Mouse (Mus musculus): ENCODE measurements at regions not wholly inside any gene's neighbourhood (a gene's known extent, or its start where the extent isn't known, plus 50 kb on each side); places are given as distances from the start of the nearest gene placed in this dataset.

- TF ChIP-seq GATA4 (IDR thresholded peaks at IDR 0.05; ENCODE audit: insufficient replicate concordance, low read length) = no peak
Observed at GRCm38 (mm10) chr13:107573499-107574355, 470.5 kb upstream of the Smim15 start.

DNA sequence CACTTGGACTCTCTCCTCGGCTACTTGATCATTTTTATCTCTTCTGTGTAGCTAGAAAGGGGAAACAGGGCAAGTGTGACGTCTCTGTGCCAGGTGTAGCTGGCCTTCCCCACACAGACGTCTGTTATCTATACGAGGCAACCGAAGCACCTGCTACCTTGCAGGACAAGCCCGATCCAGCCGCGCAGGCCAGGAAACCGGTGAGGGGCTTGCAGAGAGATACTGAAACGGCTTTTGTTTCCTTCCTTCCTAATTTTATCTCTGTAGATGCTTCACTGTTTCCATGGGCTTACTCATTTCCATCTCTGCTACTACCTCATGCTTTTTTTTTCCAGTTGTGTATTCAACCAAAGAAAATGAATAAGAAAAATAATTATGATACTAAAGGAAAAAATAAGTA, 472.7 kb upstream of the Smim15 start:
- TF ChIP-seq GATA4 (IDR thresholded peaks at IDR 0.05; ENCODE audit: insufficient replicate concordance, low read length) = peak; percentile 38; the same call in 1 of the 2 replicates

DNA sequence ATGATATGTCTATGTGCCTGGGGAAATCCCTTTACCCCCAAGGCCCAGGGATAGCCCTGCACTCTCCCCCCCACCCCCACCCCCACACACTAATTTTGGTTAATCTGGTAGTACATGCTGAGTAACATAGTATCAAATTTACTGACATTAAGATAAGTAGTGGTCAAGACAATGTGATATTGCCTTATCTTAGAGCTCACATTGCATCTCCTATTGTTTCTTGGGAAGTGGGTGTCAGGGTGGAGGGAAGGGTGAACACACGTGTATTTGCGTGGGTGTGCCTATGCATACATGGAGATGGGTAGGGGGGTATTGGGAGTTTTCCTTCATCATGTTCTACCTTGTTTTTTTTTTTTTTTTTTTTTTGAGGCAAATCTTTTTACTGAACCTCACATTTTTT, 474.8 kb upstream of the Smim15 start:
- TF ChIP-seq GATA4 (IDR thresholded peaks at IDR 0.05; ENCODE audit: insufficient replicate concordance, low read length) = no peak

DNA sequence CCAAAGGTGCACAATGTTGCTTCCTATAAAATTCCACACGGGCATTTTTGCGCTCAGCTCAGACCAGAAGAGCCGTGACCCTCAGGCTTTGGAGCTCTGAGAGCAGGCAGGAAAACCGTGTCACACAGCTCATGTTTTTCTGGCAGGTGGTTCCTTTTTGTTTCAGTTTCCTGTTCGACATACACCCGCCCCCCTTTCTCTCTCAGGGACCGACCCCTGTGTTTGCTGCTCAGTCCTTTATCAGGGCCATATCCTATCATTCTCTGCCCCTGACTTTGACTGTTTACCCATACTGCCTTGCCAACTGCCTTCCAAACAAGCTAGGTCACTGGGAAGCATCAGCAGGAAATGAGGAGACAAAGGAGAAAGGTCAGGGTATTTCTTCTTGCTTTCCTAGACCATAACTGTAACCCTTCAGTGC, 475.5 kb upstream of the Smim15 start:
- TF ChIP-seq GATA4 (IDR thresholded peaks at IDR 0.05; ENCODE audit: insufficient replicate concordance, low read length) = peak; percentile 96

- TF ChIP-seq GATA4 (IDR thresholded peaks at IDR 0.05; ENCODE audit: insufficient replicate concordance, low read length) = no peak
Observed at GRCm38 (mm10) chr13:107562463-107562862, 481.8 kb upstream of the Smim15 start.

DNA sequence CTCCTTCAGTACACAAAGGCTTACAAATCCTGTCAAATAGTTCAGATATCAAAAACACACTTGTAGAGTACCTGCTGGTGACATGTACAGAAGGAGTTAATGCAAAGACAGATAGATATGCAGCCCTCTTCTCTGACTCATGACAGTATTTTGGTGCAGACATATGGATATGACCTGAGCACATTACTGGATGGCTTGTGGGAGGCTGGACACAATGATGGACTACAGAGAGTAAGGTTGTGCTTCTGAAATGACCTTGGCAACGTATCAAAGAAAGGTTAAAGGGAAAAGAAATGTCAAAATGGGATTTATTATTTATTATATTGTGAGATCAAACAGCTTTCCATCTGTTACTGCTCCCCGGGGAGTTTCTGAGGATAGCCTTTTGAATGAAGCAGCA, 482.7 kb upstream of the Smim15 start:
- no peak for TF ChIP-seq GATA4 (IDR thresholded peaks at IDR 0.05; ENCODE audit: insufficient replicate concordance, low read length)

DNA sequence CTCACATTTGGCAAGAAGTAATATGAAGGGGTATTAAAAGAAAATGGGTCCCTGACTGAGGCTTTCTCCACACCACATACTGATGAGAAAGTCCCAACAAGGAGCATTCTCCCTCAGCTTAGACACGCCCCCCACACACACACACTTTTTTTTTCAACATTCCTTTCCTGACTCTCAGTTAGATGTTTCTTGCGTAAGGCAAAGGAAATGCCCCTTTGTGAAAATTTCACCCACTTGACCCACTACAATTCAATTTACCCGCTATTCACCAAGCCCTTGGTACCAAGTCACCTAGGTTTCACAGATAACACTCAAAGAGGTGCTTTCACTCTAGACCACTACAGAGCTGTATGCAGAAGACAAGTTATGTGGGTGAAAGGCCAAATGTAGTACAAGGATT, 488.3 kb upstream of the Smim15 start:
- no peak for TF ChIP-seq GATA4 (IDR thresholded peaks at IDR 0.05; ENCODE audit: insufficient replicate concordance, low read length)

DNA sequence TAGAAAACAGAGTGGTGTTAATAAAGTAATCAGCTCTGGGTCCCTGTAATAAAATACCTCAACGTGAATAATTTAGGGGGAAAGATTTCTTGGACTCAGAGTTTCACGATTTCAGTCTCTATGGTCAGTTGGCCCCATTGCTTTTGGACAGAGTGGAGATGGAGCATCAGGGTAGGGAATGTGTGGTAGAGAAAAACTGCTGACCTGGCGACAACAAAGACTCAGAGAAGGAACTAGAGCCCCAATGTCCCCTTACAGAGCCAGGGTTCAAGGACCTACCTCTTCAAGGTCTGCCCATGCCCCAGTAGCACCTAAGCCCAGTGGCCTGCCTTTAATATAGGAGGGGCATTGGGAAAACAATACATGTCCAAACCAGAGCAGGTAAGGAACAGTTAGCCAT, 490.2 kb upstream of the Smim15 start:
- TF ChIP-seq GATA4 (IDR thresholded peaks at IDR 0.05; ENCODE audit: insufficient replicate concordance, low read length) = no peak

GRCm38 (mm10) chr13:107552165-107552564, 492.1 kb upstream of the Smim15 start:
- TF ChIP-seq GATA4 (IDR thresholded peaks at IDR 0.05; ENCODE audit: insufficient replicate concordance, low read length) = no peak

- no peak for TF ChIP-seq GATA4 (IDR thresholded peaks at IDR 0.05; ENCODE audit: insufficient replicate concordance, low read length)
Observed at GRCm38 (mm10) chr13:107547073-107547472, 497.2 kb upstream of the Smim15 start.

DNA sequence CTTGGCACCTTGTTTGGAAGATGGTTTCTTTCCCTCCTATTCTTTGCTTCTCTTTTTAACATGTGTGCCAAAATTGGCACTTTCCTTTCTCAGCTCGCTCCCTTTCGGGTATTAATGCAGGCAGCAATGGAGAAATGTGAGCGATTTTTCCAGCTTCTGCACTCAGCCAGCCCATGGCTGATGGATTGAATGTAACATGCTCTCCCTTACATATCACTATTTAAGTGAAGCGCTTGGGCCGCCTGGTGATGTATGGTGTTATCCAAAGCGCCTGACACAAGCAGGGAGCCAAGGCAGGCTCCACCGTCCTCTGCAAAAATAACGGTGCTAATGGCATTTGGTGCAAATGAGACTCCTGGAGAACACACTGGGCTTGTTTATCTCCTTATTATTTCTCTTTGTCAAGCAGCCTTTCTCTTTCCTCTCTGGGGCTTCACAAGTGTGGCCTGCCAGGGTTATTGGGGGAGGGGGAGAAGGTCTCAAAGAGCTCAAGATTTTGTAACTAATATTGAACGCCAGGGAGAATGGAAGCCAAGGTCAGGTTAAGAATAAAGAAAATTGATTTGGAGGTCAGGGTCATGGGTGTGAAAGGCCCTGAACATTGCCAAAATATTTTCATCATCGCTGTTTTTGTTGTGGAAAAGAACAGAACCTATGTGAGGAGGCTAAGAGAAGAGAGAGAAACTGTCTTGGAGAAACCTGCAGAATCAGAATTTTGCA, 497.9 kb upstream of the Smim15 start:
- TF ChIP-seq GATA4 (IDR thresholded peaks at IDR 0.05; ENCODE audit: insufficient replicate concordance, low read length) = no peak

- no peak for TF ChIP-seq GATA4 (IDR thresholded peaks at IDR 0.05; ENCODE audit: insufficient replicate concordance, low read length)
Observed at GRCm38 (mm10) chr13:107541635-107541955, 502.7 kb upstream of the Smim15 start.

DNA sequence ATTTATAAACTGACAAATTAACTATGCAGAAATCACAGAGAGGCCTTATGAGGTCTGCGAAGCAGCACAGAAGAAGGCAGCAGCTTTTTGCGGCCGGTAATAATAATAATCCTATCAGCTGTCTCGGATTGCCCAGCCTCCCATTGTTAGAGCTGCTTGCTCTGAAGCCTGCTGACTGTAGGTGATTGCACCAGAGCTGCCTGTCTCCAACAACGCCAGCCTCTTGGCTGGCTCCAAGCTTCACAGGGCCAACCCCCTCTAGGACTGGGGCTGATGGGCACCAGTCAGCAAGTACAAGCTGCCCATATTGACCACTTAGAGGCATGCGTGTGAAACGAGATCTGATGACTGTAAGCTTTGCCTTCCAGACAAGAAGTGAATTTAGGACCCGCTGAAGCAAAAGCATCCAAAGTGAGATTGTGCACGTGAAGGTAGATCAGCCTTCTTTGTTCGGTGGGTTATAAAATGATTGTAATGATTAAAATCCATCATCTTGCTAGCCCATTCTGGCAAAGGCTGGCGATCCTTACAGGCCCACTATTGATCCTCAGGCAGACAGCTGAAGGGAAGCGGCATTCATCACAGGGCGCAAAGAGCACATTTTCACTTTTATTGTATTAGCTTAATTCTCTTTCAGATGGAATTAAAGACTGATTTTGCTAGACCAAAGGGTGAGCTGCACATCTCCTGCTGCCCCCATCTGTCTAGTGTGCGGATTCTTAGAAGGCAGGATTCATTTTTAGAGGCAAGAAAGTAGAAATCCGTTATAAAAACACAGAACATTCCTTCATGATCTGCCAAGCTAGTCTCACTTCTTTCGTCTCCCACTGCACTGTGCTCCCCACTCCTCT, 503.2 kb upstream of the Smim15 start:
- no peak for TF ChIP-seq GATA4 (IDR thresholded peaks at IDR 0.05; ENCODE audit: insufficient replicate concordance, low read length)

DNA sequence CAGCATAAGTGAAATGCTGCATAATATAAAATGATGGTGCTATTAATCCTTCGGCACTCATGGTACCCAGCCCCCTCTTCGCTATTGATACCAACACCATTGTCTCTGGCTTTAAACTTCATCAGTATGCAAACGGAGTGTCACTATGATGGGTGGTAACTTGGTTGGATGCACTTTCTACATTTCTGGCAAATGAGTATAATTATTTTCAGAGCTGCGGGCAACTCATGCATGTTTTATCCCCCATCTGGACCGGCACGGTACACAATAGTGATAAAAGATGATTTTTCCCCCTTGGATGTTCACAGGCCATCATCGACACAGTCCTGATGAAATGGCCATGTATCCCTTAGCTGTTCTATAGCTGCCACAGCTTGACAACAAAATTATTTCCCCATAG, 503.9 kb upstream of the Smim15 start:
- no peak for TF ChIP-seq GATA4 (IDR thresholded peaks at IDR 0.05; ENCODE audit: insufficient replicate concordance, low read length)

GRCm38 (mm10) chr13:107539867-107540266, 504.4 kb upstream of the Smim15 start:
- no peak for TF ChIP-seq GATA4 (IDR thresholded peaks at IDR 0.05; ENCODE audit: insufficient replicate concordance, low read length)

- no peak for TF ChIP-seq GATA4 (IDR thresholded peaks at IDR 0.05; ENCODE audit: insufficient replicate concordance, low read length)
Observed at GRCm38 (mm10) chr13:107539326-107539725, 504.9 kb upstream of the Smim15 start.
